Mouse (Mus musculus): ENCODE measurements around the gene Tubb4a.

The Tubb4a gene

GRCm38 (mm10) chr17:57102276-57102675 is 14.7 kb upstream of the Tubb4a start:
- no peak for DNase-seq (ENCODE audit: low spot score)

GRCm38 (mm10) chr17:57099629-57100325 is 12.2 kb upstream of the Tubb4a start:
- no peak for DNase-seq (ENCODE audit: low spot score)

GRCm38 (mm10) chr17:57098321-57098720 is 10.7 kb upstream of the Tubb4a start:
- DNase-seq (ENCODE audit: low spot score) = no peak

DNA sequence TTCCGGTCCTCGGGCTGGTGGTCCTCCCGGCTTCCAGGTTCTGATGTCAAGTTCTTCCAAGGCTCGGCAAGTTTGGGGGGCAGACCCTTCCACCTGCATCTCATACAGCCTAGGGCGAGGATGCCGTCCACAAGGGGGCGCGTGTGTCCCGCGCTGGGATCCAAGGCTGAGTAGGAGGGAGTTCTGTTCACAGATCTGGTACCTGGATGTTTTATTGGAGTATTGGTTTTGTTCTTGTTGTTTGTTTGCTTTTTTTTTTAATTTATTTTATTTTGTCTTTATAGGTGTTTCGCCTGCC is 9.0 kb upstream of the Tubb4a start:
- DNase-seq (ENCODE audit: low spot score) = peak; percentile 79

DNA sequence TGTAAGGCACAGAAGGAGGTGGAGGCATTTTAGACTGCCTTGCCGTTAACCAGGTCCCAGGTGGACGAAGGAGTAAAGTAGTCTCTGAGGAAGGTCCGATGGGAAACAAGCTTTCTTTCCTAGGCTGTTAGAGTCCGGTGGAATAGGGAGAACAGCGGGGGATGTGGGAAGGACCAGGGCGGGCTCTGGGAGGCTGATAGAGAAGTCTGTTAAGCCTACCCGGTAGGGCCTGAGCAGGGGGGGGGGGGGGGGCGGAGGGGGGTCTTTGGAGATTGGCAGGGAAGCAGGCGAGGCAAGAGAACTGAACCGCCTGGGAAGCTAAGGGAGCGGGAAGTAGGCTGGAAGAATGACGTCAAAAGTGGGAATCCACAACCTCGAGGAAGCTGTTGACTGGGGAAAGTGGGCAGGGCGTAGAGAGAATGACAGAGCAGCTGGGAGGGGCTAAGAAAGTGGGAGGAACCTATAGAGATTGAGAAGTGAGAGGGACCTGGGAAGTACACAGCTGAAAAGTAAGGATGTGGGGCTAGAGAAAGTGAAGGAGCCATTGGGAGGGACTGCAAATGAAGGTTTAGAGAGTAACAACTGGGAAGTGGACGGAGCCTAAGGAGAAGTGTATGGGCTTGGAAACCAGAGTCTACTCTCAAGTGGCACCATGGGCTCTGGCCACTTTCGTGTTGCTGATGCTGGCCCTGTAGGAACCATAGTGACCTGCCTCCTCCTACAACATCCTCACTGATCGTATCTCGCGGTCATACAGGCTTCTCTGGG is 8.5 kb upstream of the Tubb4a start:
- no peak for DNase-seq (ENCODE audit: low spot score)

DNA sequence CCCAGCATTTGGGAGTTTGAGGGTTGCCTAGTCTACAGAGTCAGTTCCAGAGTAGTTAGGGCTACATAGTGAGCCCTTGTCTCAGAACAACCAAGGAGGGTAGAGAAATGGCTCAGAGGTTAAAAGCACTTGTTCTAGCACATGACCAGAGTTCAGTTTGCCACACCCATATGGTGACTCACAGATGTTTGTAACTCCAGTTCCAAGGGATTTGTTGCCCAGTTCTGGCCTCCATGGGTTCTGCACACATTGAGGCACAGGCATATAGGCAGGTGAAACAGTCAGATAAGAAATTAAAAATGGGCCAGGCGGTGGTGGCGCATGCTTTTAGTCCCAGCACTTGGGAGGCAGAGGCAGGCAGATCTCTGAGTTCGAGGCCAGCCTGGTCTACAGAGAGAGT is 6.6 kb upstream of the Tubb4a start:
- DNase-seq (ENCODE audit: low spot score) = no peak

- no peak for DNase-seq (ENCODE audit: low spot score)
Observed at GRCm38 (mm10) chr17:57085970-57086757, 1.4 kb downstream of the Tubb4a start.

- DNase-seq (ENCODE audit: low spot score) = no peak
Observed at GRCm38 (mm10) chr17:57082481-57082880, 5.1 kb downstream of the Tubb4a start.

GRCm38 (mm10) chr17:57081234-57081842 is 6.2 kb downstream of the Tubb4a start:
- DNase-seq (ENCODE audit: low spot score) = no peak

DNA sequence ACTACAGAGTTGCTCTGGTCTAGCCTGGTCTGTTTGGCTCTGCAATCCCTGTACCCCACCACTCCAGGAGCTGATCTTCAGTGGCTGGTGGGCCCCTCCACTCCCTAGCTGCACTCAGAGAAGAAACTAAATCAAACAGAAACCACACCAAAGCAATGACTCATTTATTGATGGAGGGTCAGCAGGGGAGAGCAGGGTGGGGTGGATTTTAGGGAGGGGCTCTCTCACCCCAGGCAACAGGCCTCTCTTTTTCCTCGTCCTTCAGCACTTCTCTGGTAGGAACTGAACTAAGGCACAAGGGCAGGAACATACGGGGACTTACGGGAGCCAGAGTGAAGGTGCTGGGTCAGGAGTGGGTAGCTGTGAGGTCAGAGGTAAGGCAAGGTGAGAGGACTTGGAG is 7.7 kb downstream of the Tubb4a start:
- DNase-seq (ENCODE audit: low spot score) = no peak

GRCm38 (mm10) chr17:57078336-57078735 is 9.2 kb downstream of the Tubb4a start, which contains the start of gene Dennd1c:
TSS of gene Dennd1c (minus strand) at chr17:57078514.
- DNase-seq (ENCODE audit: low spot score) = peak; percentile 78

DNA sequence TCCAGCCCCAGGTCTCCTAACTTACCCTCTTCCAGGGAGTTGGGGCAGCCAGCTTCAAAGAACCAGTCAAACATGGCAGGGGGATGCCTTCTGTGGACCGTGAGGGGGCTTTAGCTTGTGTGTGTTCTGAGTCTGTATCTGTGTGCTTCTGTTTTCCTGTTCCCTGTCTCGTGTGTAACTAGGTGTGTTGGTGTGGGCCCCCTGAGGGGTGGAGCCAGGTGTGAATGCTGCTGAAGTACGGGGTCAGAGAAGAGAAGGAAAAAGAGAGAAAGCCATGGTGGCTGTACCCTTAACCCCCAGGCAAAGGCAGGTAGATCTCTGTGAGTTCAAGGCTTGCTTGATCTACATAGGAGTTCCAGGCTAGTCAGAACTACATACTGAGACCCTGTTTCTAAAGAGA is 10.7 kb downstream of the Tubb4a start:
- DNase-seq (ENCODE audit: low spot score) = no peak

- no peak for DNase-seq (ENCODE audit: low spot score)
Observed at GRCm38 (mm10) chr17:57070699-57071098, 16.9 kb downstream of the Tubb4a start.

- DNase-seq (ENCODE audit: low spot score) = no peak
Observed at GRCm38 (mm10) chr17:57070272-57070671, 17.3 kb downstream of the Tubb4a start.

- DNase-seq (ENCODE audit: low spot score) = no peak
Observed at GRCm38 (mm10) chr17:57066908-57067307, 20.7 kb downstream of the Tubb4a start.

- DNase-seq (ENCODE audit: low spot score) = no peak
Observed at GRCm38 (mm10) chr17:57063031-57063430, 24.6 kb downstream of the Tubb4a start.

DNA sequence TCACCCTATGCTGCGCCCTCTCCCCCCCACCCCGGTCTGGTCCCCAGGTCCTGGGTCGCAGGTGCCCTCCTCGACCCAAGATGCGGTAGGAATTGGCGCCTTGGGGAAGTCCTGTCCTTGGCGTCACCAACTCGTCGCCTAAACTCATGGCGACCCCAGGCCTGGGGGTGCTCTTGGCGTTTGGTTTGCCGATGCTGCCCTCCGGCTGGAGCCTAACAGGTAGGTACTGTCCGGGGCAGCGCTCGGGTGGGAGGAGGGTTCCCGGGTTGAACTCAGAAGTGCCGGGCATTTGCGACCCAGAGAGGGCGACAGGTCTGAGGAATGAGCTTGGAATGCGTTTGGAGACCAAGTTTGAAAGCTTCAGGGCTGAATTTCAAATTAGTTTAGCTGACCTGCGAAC is 25.0 kb downstream of the Tubb4a start:
- no peak for DNase-seq (ENCODE audit: low spot score)

- peak; percentile 48 for DNase-seq (ENCODE audit: low spot score)
Observed at GRCm38 (mm10) chr17:57062011-57062521, 25.5 kb downstream of the Tubb4a start.

DNA sequence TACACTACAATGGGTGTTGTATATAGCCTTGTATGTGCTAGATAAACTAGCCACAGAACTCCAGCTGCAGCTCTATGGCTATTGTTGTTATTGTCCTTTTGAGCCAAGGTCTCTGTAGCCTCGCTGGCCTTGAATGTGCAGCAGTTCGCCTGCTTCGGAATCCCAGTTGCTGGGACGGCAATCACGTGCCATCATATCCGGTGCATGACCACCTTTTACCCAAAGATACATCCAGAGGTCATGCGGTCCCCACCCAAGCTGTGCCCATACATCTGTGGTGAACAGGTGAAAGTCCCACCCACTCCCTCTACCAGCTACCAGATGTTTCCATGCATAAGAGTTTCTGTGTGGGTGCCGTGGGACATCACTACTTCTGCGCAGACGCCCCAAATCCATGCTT is 26.5 kb downstream of the Tubb4a start:
- DNase-seq (ENCODE audit: low spot score) = peak; percentile 27

DNA sequence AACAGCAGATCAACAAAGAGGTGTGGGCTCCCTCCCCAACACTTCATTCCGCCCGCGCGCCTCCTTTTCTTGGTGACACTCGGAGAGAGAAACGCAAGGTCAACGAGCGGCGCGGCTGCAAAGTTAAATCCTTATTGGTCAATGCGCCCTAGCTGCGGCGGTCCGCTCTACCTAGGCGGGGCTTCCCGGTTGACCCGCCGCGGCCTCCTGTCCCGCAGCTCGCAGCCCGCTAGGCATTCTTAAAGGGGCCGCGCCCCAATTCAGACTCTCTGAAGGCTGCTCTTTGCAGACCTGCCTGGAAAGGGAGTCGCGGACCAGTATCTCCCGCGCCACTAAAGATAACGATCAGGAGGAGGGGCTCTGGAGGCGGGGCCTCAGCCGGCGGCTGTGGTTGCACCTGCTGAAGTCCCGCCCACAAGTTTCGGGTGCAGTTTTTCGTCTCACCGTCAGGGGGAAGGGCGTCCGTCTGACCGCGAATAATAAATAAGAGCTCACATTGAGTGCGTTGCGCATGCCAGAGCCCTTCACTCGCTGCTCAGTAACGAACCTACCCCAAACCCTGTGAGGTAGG is 27.3 kb downstream of the Tubb4a start:
- DNase-seq (ENCODE audit: low spot score) = peak; percentile 97

- DNase-seq (ENCODE audit: low spot score) = peak; percentile 58
Observed at GRCm38 (mm10) chr17:57059486-57059977, 28.1 kb downstream of the Tubb4a start, which contains the start of gene Slc25a23. TSS of gene Slc25a23 (minus strand) at chr17:57059863.
